Mouse (Mus musculus): ENCODE measurements around the gene Fgf18.

The Fgf18 gene

GRCm38 (mm10) chr11:33110111-33110510 is 37.1 kb downstream of the Fgf18 start:
- DNase-seq: no peak

- no peak for DNase-seq
Observed at GRCm38 (mm10) chr11:33107540-33107939, 39.7 kb downstream of the Fgf18 start.

DNA sequence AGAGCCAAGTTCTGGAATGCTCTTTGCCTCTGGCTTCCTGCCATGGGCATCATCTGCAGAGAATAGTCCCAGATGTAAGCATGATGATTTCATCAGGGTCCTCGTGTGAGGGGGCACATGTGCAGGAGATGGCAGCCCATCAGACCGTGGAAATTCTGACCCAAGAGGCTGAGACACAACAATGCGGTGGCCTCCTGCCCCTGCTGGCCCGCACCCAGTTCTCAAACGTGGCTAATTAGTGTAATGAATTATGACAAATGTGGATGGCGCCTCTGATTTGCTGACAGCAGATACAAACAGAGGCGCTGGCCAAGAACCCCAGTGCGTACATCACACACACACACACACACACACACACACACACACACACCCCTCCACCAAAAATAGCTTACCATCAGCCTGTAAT is 42.3 kb downstream of the Fgf18 start:
- DNase-seq: peak; percentile 63 to 73

- no peak for DNase-seq
Observed at GRCm38 (mm10) chr11:33103291-33103943, 43.8 kb downstream of the Fgf18 start.

- peak; percentile 30 to 37 for DNase-seq
Observed at GRCm38 (mm10) chr11:33100027-33100507, 47.1 kb downstream of the Fgf18 start.

DNA sequence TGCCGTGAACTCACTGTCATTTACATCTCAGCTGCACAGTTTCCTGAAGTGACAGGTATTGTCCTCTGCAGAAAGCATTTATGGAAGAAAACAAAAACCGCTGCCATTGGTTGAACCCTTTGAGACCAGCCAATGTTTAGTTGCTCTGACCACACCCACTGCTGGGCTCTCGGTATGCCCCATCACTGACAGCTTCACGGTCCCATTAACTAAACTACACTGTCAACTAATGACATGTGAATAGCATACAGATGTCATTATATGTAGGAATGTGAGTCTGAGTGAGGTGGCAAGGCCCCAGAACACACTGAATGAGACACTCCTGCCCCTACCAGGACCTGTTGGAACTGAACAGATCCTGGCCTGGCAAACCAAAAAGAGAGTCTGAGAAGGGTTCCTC is 47.8 kb downstream of the Fgf18 start:
- no peak for DNase-seq

GRCm38 (mm10) chr11:33098446-33098845 is 48.8 kb downstream of the Fgf18 start:
- no peak for DNase-seq

- peak; percentile 62 to 75 for DNase-seq
Observed at GRCm38 (mm10) chr11:33097855-33098254, 49.3 kb downstream of the Fgf18 start.

- peak; percentile 84 to 87 for DNase-seq
Observed at GRCm38 (mm10) chr11:33089856-33090255, 57.3 kb downstream of the Fgf18 start.

DNA sequence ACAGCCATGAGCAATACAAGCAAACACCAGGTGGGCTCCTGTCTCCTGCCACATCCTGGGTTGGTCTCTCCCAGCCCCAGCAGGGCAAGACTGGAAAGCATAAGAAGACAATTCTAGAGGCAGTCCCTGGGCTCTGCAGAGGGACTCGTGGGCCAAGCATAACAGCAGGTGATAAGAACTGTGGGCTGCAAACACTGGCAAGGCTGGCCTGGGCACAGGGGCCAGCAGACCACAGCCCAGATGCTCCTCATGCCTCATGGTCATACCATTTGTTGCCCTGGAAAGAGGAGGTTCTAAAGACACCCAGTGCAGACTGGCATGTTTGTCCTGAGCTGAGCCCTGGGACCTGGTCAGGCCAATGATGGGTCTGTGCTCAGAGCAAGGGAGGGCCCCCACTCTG is 59.0 kb downstream of the Fgf18 start:
- DNase-seq: no peak

- no peak for DNase-seq
Observed at GRCm38 (mm10) chr11:33086046-33086445, 61.2 kb downstream of the Fgf18 start.

DNA sequence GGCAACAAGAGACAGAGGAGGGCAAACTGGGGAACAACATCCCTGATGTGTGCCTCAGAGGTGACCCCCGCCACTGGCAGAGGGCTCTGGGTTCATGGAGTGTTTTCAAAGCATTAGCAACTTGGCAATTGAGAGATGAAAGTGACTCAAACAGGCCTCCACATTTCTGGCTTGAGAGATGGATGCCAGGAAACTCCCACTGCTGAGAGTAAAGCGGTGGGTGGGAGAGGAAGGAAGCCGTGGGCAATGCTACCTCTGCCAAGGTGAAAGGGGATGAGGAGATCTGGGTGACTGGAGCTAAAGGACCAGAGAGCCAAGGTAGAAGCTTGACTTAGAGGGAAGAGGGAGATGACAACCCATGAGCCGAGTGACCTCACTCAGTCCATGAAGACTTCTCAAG is 61.7 kb downstream of the Fgf18 start:
- no peak for DNase-seq

GRCm38 (mm10) chr11:33085054-33085453 is 62.1 kb downstream of the Fgf18 start:
- no peak for DNase-seq

DNA sequence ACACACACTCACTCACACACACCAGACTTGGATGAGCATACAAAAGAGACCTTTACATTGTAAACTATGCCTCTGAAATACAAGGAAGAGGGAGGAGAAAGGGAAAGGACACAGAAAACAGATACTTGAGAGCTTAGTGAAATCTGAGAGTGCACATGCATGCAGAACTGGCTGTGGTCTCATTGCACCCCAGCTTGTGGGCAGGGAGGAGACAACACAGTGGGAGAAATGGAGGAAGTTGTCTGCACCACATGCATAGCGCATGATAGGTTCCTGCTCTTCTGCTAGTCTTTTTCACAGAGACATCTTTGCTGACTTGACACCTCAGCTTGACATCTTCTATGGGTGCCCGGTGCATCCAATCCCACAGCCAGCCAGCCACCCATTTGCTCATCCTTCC is 63.2 kb downstream of the Fgf18 start:
- no peak for DNase-seq

DNA sequence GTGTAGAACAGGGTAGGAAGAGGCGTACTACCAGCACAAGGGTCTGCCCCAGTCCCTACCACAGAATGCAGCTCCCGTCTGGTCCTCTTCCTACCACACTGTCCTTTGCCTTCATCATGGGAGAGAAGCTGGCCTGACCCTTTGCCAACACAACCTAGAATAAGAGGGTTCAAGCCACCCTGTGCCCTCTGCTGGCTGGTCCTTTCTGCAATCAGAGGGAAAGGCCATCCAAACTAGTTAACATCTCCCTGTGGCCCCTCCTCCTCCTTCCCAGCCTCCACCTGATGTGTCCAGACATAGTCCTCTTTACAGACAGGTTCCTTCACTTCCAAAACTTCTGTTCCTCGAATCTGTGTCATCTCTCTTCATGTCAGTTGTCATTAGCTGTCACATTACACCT is 66.0 kb downstream of the Fgf18 start:
- no peak for DNase-seq

DNA sequence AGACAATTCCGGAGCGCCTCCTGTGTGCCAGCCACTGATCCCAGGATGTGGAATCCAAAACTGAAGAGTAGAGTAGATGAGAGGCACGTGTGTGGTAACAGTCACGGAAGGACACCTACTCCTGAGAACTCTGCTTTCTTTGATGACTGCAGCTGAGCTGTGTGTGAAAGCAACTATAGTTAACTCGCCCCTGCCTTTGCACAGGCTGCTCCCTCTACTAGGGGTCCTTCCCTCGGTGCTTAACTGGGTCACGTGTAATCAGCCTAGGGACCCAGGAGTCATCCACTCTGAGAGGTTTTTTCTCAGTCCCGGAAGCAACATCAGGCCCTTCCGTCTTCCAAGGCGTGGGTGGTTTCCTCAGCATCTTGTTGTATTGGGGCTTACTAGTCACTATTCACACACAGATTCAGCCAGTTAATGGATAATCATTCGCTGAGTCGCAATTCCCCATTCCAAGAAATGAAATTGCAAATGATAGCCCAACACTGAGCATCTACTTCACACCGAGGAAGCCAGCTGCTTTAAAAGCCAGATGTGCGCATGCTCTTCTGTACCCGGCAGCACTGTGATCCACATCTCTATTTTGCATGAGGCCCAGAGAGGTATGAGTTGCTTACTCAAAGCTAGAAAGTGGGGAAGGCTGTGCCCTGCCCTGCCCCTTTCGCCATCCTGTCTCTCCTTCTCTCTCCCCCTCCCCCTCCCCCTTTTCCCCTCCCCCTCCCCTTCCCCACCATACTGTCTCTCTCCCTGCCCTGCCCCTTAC is 67.0 kb downstream of the Fgf18 start:
- DNase-seq: peak in 1 of 2 experiments; percentile 24

GRCm38 (mm10) chr11:33079424-33079823 is 67.8 kb downstream of the Fgf18 start:
- no peak for DNase-seq

DNA sequence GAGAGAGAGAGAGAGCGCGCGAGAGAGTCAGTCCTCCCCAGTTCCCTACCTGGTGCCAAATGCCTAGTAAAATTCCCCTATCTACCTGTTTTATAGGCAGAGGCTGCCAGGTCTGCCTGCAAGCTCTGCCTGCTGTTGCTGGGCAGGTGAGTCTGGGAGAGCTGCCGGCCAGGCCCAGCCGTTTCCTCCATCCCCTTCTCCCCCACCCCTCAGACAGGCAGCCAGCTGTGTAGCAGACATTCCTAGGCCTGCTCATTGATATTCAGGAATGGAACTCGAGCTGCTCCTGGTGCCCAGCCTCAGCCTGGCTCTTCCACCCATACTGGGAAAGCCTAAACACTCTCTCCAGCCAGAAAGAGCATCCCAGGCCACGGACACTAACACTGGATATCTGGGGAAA is 69.2 kb downstream of the Fgf18 start:
- DNase-seq: no peak

DNA sequence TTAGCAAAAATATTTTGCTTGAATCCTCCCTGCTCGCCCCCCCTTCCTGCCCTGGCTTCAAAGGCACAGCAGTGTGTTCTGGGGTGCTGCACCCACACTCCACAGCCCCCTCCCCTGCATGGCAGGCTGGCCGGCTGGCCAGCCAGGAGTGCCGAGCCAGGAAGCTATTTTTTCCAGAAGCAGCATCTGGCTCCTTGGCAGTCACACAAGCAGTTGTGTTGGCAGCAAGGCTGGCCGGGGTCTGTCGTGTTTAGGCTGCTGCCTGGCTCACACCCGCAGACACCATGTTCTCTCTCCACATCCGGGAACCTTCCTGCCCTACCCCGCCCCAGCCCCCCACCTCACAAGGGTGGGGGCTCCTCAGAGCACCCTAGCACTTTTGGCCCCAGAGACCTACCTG is 71.9 kb downstream of the Fgf18 start:
- DNase-seq: peak; percentile 43 to 44

GRCm38 (mm10) chr11:33074541-33074940 is 72.7 kb downstream of the Fgf18 start:
- no peak for DNase-seq

DNA sequence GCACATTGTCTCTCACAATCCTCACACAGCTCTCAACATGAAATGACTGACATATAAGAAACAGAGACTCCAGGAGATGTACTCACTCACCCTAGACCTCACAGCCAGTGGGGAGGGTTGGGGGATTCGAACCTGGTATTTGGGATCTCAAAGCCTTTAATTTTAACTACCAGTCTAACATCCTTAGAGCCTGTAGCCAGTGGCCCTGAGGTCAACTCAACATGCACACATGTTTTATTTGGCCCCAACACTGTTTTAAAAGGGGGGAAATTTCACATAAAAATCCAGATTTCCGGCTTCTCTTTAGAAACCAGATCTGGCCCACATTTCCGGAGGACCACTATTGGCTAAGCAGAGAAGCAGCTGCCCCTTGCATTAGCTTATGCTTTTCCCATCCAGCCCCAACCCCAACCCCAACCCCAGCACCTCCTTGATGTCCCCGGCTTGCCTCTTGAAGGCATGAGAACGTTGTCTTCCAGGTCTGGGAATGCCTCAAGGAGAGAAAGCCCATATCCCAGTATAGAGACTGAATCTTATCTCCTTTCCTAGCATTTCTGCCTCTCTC is 75.8 kb downstream of the Fgf18 start:
- no peak for DNase-seq

- DNase-seq: peak; percentile 59 to 70
Observed at GRCm38 (mm10) chr11:33070520-33070919, 76.7 kb downstream of the Fgf18 start.

Data from cerebellum, postnatal 14 days (tissue).